Mouse (Mus musculus) liver, adult 2 months (tissue): ENCODE measurements around the gene Dgkz.

Source experiments
- CTCF ChIP-seq: fragments of 200-500 bp; IDR thresholded peaks from 2 replicates; pipeline ENCODE4 v1.5.1; 2011; ENCODE audit warnings: low read depth, low read length, control low read depth
- POLR2A ChIP-seq: fragments of 200-500 bp; IDR thresholded peaks from 2 replicates; pipeline ENCODE4 v1.6.1; 2011; ENCODE audit warnings: low read length, control low read depth; ENCODE audit not compliant: insufficient read depth; ENCODE audit errors: extremely low read depth

- TF ChIP-seq POLR2A (no peak), CTCF (no peak)
These were observed 52.9 kb downstream of the Dgkz start for GRCm38 (mm10) chr2:91922586-91923414.
